Mouse (Mus musculus) kidney, postnatal 4 days (tissue): ENCODE data around the gene Chil5.
A peak's percentile ranks its signal among the peaks of the same experiment; 100 is the strongest.
"Not testable (repeated sequence)": the region's sequence is repeated elsewhere in the genome, so short reads cannot be mapped to it uniquely, and the experiment has no call there.

Experiments used
- DNase-seq, 2 experiments: peaks; one replicate each; pipeline ENCODE4 v3.0.0; 2021; ENCODE audit warnings: mixed read lengths in 2 of 2

Gene Chil5

DNA sequence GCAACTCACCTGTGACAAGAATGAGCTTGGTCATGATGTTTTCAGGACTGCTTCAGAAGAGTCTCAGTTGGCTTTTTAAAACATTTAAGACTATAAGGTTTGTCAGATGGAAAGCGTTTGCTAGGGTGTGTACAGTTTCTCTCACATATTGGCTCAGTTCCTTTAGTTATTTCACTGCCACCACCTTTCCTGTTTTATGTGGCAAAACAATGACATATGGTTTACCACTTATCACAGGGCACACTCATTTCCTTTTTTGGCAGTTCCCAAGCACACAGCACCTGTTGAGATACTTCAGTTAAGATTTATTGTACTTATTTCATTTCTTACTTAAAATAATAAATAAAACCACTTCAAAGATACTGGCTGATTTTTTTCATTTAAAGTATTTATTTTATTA is at the start of gene Chil5:
TSS of gene Chil5 (minus strand) at position 34 of the 400 bp plus-strand sequence.
- DNase-seq = no peak

DNA sequence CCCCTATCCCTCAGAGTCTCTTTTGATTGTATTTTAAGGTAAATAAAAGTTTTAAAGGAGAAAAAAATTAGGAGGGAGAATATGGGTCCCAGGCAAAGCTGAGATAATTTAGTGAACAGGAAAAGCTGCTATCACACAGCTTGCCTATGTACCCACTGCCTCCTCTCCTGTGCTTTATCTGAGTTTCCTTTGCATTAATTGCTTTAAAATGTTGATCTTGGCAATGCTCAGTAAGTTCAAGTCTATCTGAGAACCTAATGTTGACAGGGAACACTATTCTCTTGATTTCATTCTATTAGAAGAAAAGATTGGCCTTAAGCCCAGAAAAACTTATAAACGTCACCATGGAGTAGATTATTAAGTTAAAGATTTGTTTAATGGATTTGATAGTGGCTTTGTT is 42.2 kb upstream of the Chil5 start:
- DNase-seq = no peak

GRCm38 (mm10) chr3:106070994-106071393 is 38.4 kb upstream of the Chil5 start:
- DNase-seq = no peak

GRCm38 (mm10) chr3:106067707-106068106 is 35.1 kb upstream of the Chil5 start:
- not testable (repeated sequence) for DNase-seq

GRCm38 (mm10) chr3:106057966-106058365 is 25.4 kb upstream of the Chil5 start:
- DNase-seq = no peak

GRCm38 (mm10) chr3:106051896-106052295 is 19.3 kb upstream of the Chil5 start:
- DNase-seq = no peak

DNA sequence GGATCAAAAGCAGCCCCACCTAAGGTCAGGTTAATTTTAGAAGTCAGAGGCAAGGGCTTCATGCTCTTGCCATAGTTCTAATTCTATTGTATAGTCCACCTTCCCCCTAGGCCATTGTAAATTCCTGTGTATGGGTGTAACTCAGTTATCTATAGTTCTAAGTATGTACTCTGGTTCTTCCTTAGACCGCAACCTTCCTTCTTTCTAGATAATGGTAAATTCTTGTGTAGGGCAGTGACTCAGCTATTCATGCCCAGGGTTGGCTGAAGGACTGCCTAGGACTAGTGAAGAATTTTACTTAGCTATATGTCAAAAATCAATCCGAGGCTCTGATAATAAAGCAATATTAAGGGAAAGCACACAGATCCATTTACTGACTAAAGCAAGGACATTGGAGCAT is 7.7 kb upstream of the Chil5 start:
- no peak for DNase-seq

DNA sequence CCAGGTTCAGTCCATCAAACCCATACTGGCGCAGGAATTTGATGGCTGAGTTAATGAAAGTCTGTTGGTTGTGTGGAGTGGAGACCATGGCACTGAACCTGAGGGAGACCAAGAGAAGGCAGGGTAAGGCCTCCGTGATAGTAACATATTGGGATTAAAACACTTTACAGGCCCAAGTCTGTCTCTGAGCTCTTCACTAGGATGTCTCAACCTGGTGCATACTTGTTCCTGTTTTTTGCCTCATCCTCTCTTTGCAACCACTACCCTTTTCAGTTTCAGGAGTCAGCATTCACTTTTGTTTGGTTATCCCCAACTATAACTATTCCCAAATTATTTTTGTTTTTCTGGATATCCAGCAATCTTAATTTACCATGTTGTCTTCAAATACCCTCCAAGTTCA is 8.5 kb downstream of the Chil5 start:
- DNase-seq = no peak

GRCm38 (mm10) chr3:106021840-106022239 is 10.8 kb downstream of the Chil5 start:
- DNase-seq = no peak

DNA sequence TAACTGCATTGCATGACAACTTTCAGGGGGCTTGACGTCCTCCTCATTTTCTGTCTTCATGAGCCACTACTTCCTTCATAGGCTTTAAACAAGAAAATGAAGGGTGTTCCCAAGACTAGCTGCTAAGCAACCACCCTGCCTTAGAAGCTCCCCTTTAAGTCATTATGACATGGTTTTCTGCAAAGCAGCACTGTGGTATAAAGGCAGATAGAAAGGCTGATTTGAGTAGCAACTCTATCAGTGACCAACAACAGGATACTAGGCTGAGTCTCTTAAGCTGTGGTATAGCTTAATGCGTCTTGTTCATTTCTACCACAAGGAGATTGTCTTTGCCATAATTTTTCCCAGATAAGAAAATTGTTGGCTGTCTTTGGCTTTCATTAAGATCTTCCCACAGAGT is 18.1 kb downstream of the Chil5 start, which contains the start of gene Pifo:
TSS of gene Pifo (minus strand) at position 101 of the 400 bp plus-strand sequence.
- DNase-seq = no peak

GRCm38 (mm10) chr3:106003360-106003759 is 29.3 kb downstream of the Chil5 start:
- not testable (repeated sequence) for DNase-seq

- peak; percentile 34 to 65 for DNase-seq
Observed at GRCm38 (mm10) chr3:106001416-106002370, 30.9 kb downstream of the Chil5 start.

DNA sequence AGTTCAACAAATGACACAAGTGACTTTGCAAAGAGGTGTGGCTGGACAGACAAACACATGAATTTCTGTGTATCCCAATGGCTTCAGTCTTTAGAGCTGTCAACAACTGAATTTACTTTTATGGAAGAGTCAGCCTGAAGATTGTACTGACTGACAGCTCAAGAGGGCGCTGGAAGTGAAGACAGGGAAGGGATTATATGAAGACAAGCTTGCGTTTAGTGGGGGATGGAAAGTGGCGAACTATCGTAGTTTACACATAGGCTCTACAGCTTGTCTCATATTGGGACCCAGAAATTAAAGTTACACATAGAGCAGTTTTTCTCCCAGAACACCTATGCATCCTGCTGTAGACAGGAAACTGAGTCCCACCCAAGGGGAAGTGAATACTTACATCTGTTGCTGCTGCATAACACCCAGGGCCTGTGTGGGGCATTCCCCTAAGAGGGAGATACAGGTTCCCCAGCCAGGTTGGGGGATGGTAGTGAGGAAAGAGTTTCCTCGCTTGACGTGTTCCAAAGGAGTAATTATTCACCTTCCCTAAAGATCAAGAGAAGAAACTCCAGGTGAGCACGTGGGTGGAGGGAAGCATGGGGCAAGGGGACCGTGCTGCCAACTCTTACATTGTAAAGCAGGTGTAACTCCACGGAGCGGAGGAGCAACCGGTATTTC is 31.8 kb downstream of the Chil5 start:
- no peak for DNase-seq

DNA sequence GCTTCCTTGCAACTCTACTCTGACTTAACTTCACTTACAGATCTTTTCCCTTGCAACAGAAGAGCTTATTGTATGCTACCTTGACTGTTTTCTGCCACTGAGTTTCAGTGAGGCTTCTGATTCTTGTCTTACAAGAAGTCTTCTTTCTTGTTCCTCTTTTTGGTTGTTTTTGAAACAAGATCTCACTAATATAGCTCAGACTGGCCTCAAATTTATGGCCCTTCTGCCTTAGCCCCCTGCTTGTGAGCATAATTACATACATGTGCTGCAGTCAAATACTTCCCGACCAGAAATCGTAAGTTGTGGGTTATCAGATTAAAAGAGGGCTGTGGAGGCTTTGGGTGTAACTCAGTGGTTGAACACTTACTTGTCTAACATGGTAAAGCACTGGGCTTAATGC is 37.9 kb downstream of the Chil5 start:
- no peak for DNase-seq

- DNase-seq = peak; percentile 64 to 66
Observed at GRCm38 (mm10) chr3:105991653-105992283, 40.8 kb downstream of the Chil5 start.

GRCm38 (mm10) chr3:105989611-105990010 is 43.0 kb downstream of the Chil5 start:
- not testable (repeated sequence) for DNase-seq

- no peak for DNase-seq
Observed at GRCm38 (mm10) chr3:105974174-105974573, 58.4 kb downstream of the Chil5 start.

- no peak for DNase-seq
Observed at GRCm38 (mm10) chr3:105973411-105973810, 59.2 kb downstream of the Chil5 start, which contains the start of gene Ovgp1. Gene Ovgp1, plus strand, starts transcription at chr3:105973711.

GRCm38 (mm10) chr3:105971831-105972446 is 60.7 kb downstream of the Chil5 start:
- DNase-seq = no peak
